Mouse (Mus musculus) retina, postnatal 1 day (tissue): ENCODE data around the gene Mfsd4b3.

Experiments used
- DNase-seq: peaks from one replicate; pipeline ENCODE4 v3.0.0-alpha.2; 2012

The Mfsd4b3 gene

DNA sequence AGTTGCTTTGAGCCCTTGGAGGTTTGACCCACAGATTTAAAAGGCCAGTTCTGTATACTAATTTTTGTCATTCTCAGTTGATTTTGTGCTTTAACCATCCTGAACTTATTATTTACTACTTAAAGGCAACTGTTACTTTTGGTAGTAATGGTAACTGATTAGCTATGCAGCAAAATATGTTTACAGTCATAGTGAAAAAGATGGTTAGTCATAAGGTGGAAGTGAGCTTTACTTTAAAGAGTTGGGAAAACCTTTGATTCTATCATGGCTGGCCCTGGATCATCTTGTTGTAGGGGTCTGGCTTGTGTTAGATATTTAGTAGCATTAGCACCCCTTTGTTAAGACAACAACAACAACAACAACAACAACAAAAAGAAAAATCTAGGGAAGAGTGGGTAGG lies 47.3 kb downstream of the Mfsd4b3 start:
- no peak for DNase-seq

DNA sequence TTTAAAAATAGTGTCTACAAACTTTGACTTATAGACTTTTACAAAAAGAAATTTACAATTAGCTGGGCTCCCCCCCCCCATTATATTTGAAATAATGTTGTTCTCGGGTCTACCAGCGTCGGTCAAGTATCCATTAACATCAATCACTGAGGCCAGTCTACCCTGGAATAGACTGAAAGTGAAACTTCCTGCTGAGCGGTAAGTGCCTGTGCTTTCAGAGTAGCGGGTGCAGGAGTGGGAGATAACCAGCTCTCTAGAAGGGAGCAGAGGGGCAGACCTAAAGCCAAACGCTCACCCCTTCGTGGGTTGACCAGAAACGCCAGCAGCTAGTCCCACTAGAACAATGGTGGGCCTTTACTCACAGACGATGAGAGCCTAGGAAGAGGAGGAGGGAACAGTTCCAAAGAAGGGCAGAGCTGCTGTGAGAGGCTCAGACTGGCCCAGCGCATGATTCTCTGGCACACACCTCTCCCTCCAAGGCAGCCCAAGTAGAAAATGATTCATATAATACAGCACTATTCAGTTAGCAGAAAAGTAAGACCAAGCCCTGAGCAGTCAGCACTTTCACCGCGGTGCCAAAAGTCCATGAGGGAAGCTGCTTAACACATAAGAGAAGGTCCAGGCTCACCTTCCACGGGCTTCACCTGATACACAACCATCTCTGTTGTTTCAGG lies 51.0 kb downstream of the Mfsd4b3 start:
- no peak for DNase-seq

DNA sequence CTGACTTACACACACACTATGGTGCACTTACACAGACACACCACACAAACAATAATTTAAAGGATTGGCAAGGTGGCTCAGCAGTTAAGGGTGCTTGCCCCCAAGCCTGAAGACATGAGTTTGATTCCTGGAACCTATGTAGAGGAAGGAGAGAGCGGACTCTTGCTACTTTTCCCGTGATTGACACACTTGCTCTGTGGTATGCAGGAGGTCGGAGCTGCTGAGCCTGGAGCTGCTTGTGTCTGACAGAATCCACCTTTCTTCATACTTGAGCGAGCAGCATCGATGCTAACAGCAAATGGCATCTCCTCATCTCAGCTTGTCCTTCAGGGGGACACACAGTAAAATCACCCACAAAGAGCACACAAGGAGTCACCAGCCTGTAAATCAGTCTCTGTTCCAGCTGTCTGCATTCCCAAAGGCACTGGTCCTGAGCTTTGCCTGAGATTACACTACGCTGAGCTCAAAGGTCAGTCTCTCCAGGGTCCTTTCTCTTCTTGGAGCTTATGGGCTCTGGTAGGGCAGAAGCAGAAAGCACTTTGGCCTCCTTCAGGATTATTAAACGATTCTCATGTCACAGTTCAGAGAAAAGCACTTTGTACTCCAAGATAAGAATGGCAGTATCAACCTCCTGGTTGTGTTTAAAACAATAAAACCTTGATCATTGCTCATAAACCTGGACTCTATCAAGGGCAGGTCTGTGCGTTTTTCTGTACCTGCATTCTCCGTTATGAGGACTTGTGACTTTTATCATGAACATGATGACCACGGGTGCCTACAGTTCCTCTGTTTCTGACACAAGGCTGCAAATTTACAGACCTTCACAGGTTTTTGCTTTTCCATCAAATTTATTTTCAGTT lies 52.9 kb downstream of the Mfsd4b3 start:
- peak; percentile 58 for DNase-seq

DNA sequence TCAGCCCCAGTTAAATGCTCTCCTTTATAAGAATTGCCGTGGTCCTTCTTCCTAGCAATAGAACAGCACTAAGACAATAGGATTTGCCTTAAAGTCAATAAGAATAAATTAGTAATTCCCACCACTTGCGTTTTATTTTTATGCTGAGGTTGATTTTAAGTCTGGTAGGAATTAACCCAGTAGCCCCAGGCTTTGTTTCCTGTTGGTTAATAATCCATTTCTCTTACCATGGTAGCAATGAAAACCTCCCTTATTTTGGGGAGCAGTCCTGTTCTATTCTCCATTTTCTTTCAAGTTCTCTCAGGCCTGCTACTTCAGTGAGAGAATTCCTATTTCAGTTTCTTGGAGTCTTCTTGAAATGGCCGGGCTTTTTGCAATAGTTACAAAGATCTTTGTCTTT lies 55.8 kb downstream of the Mfsd4b3 start:
- no peak for DNase-seq

DNA sequence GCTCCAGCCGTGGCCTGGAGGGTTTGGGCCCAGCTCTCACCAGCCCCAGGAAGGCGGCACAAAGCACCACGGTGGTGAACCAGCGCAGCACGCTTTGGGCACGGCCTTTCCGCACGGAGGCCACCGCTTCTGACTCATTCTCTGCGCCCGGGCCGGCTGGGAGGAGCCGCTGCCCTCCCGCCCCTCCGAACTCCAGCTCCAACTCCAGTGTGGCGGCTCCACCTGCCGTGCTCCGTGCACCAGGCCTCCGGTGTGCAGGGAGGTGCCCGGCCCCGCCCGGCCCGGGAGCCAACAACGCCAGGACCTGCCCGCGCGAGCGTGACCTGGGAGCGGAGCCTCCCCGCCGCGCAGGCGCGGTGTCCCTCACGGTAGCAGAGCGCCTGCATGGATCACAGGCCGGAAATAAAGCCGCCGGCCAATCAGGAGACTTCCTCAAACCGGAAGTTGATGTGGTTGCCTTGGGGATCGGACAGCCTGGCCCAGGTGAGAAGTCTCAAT lies 61.0 kb downstream of the Mfsd4b3 start, which contains the start of gene Mfsd4b4:
TSS of gene Mfsd4b4 (minus strand) at position 365 of the 498 bp plus-strand sequence.
- peak; percentile 93 for DNase-seq
